Mouse (Mus musculus): ENCODE data around the gene Psmd2. TPM values are rescaled to one million over a fixed set of nuclear protein-coding genes. Genes with fewer than 3 reads are reported as not detected.
"Not testable (repeated sequence)": the region's sequence is repeated elsewhere in the genome, so short reads cannot be mapped to it uniquely, and the experiment has no call there.

Psmd2 gene
- total RNA-seq, 1 experiment from 2014 or later = 155 TPM

GRCm38 (mm10) chr16:20643911-20644310, 7.5 kb upstream of the Psmd2 start:
- no peak for ATAC-seq (replicated peaks; ENCODE audit: insufficient number of reproducible peaks, low FRiP score, low TSS enrichment, poor library complexity, severe bottlenecking)

DNA sequence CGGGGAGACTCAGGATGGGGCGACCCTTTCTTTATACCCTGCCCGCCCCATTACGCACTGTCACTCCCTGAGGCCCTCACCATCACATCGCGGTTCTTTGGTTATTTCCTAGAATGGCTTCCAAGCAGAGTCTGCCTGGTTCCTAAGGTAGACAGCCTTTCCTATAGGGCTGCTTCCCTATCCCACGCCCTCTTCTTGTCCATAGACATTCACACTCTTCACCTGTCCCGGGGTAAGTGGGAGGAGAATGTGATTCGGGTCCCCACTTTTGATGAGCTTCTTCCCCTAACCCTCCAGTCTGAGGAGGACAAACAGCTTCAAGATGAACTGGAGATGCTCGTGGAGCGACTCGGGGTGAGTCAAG, 477 bp downstream of the Psmd2 start:
- no peak for ATAC-seq (replicated peaks; ENCODE audit: insufficient number of reproducible peaks, low FRiP score, low TSS enrichment, poor library complexity, severe bottlenecking)

DNA sequence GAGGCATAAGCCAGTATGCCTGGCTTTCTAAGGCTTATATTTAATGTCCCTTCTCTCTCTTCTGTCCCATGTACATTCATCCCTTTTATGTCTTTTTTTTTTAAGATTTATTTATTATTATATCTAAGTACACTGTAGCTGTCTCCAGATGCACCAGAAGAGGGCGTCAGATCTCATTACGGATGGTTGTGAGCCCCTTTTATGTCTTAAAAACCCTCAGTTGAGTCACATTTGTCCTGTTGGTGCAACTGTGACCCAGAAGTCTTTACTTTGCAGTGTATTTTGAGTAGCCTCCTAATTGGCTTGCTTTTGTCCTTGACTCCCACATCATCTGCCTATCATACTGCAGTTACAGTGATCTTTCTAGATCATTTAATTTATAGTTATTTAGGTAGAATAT, 1.9 kb downstream of the Psmd2 start:
- ATAC-seq (replicated peaks; ENCODE audit: insufficient number of reproducible peaks, low FRiP score, low TSS enrichment, poor library complexity, severe bottlenecking) = no peak

- no peak for ATAC-seq (replicated peaks; ENCODE audit: insufficient number of reproducible peaks, low FRiP score, low TSS enrichment, poor library complexity, severe bottlenecking)
Observed at GRCm38 (mm10) chr16:20657661-20658060, 6.2 kb downstream of the Psmd2 start.

- not testable (repeated sequence) for ATAC-seq (replicated peaks; ENCODE audit: insufficient number of reproducible peaks, low FRiP score, low TSS enrichment, poor library complexity, severe bottlenecking)
Observed at GRCm38 (mm10) chr16:20668013-20668412, 16.6 kb downstream of the Psmd2 start, which contains the start of gene Eif4g1. Gene Eif4g1, plus strand, starts transcription at chr16:20668313.

GRCm38 (mm10) chr16:20670291-20670690, 18.8 kb downstream of the Psmd2 start:
- ATAC-seq (replicated peaks; ENCODE audit: insufficient number of reproducible peaks, low FRiP score, low TSS enrichment, poor library complexity, severe bottlenecking) = no peak

GRCm38 (mm10) chr16:20671886-20672285, 20.4 kb downstream of the Psmd2 start:
- no peak for ATAC-seq (replicated peaks; ENCODE audit: insufficient number of reproducible peaks, low FRiP score, low TSS enrichment, poor library complexity, severe bottlenecking)

DNA sequence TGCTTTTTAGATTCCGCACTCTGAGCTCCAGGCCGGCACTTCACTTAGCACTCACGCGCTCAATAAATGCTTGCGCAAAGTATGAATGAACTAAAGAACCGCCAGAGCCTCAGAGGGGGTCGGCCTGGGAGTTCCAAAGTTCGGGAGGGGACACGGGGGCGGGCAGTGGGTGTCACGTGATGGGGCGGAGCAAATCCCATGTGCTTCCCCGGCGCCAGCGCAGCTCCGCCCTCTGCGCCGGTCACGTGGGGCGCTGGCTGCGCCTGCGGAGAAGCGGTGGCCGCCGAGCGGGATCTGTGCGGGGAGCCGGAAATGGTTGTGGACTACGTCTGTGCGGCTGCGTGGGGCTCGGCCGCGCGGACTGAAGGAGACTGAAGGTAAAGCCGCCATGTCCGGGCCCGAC, 21.0 kb downstream of the Psmd2 start:
- peak; percentile 85 for ATAC-seq (replicated peaks; ENCODE audit: insufficient number of reproducible peaks, low FRiP score, low TSS enrichment, poor library complexity, severe bottlenecking)

DNA sequence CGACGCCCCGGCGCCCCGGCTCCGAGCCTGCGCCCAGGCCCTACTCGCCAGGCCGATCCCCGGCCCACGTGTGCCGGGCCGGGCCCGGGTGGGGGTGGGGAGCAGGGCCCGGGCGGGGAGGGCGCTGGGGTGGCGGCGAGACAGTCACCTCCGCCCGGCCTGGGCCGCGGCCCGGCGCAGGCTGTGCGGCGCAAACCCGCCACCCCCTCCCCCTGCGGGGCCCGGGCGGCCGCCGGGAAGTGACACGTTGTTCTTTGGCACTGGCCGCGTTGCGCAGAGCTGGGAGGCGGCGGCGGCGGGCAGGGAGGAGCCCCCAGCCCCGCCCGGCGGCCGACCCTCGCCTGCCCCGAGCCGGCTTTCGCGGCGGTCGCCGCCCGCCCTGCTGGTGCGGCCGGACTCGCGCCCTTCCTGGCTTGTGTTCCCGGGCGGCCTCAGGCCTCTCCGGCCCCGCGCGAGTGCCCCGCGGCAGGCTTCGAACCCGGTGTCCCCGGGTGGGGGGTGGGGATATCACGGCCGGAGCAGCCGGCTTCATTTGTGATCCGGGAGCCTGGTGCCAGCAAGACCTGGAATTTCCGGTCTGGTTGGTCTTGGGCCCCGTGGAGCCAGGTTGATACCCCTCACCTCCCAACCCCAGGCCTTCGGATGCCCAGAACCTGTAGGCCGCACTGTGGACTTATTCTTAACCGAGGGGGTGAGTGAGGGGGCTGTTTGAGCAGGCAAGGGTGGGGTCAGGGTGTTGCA, 21.7 kb downstream of the Psmd2 start:
- no peak for ATAC-seq (replicated peaks; ENCODE audit: insufficient number of reproducible peaks, low FRiP score, low TSS enrichment, poor library complexity, severe bottlenecking)

DNA sequence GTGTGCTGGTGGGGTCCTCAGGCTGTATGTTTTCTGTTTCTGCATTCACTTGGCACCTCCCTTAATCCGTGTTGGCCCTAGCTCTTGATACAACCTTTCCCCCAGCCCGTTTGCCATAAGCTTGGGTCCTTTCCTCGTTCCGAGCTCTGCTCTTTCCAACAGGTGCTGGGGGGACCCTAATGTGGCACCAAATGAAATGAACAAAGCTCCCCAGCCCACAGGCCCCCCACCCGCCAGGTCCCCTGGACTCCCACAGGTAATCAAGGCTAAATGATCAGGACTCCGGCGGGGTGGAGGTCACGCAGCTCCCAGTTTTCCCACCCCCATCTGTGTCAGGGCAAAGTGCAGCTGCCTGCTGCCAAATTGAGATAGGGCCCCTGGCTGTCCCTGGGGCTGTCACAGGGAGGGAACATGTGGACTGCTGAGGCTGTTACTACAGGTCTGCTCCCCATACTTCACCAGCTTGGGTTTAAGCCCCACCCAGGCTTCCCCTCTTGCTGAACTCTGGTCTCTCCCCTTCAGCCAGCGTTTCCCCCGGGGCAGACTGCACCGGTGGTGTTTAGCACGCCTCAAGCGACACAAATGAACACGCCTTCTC, 22.4 kb downstream of the Psmd2 start:
- ATAC-seq (replicated peaks; ENCODE audit: insufficient number of reproducible peaks, low FRiP score, low TSS enrichment, poor library complexity, severe bottlenecking) = no peak

- no peak for ATAC-seq (replicated peaks; ENCODE audit: insufficient number of reproducible peaks, low FRiP score, low TSS enrichment, poor library complexity, severe bottlenecking)
Observed at GRCm38 (mm10) chr16:20675213-20675612, 23.8 kb downstream of the Psmd2 start.

DNA sequence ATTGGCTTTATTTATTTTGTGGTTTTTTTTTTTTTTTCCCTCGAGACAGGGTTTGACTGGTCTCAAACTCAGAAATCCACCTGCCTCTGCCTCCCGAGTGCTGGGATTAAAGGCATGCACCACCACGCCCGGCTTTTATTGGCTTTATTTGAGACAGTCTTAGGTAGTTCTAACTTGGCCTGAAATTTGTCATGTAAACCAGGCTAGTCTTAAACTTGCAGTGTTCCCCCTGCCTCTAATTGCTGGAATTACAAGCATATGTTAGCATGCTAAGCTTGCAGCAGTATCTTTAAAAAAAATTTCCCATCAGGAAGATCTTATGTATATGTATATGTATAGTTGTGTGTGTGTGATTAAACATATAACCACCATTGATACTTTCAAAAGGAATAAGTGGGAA, 25.2 kb downstream of the Psmd2 start:
- no peak for ATAC-seq (replicated peaks; ENCODE audit: insufficient number of reproducible peaks, low FRiP score, low TSS enrichment, poor library complexity, severe bottlenecking)

DNA sequence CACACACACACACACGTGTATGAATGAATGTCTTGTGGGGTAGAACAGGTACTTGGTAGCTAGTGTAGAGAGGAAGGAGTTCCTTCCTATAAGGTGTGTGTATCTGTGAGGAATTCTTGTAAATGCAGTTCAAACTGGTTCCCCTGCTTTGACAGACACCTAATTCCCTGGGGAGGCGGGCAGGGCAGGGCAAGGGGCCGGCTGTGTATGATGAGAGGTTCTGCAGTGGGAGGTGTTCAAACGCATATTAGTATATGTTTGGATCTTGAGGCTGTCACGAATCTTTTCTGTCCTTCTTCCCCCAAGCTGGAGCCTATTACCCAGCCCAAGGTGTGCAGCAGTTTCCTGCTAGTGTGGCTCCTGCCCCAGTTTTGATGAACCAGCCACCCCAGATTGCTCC, 25.9 kb downstream of the Psmd2 start:
- ATAC-seq (replicated peaks; ENCODE audit: insufficient number of reproducible peaks, low FRiP score, low TSS enrichment, poor library complexity, severe bottlenecking) = no peak

DNA sequence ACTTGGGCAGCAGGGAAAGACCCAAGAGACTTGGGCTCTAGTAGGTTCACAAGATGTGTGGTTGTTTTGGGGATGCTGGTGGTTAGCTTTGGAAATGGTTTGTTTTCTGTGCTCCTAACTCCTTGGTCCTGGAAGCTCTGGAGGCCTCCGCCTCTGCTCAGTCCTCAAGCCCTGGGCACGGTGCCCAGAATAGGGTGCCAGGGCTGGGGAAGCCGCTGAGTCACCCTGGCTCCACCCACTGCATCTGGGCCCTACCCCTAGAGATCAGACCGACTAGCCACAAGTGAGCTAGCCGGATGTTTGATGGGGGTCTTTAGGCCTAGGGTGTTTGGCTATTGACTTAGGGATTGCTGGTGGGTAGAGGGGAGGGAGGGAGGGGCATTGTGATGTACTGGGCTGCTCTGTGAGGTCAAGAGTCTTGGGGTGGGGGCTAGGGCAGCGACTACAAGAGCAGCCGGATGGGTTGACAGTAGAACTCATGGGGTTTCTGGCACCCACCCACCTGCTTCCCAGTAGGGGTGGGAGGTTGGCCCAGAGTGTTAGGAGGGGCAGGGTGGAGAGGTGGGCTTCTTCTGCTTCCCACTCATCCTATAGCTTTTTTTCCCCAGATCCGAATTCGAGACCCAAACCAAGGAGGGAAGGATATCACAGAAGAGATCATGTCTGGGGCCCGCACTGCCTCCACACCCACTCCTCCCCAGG, 26.7 kb downstream of the Psmd2 start:
- no peak for ATAC-seq (replicated peaks; ENCODE audit: insufficient number of reproducible peaks, low FRiP score, low TSS enrichment, poor library complexity, severe bottlenecking)

DNA sequence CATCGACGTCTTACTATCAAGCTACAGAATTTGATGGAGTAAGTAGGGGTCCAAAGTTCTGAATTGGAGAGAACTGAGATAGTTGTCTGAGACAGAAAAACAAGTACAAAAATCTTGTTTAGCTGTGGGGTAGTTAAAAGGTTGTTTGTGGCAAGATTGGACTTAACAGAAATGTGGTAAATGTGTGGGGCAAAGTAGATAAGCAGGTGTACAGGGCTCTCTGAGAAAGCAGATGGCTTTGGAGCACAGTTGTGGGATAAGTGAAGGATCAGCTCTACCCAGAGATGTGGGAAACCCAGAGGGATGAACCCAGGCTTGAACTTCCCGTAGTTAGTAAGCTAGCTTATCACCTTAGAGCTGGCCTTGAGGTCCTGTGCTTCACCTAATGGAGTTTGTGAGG, 39.3 kb downstream of the Psmd2 start:
- ATAC-seq (replicated peaks; ENCODE audit: insufficient number of reproducible peaks, low FRiP score, low TSS enrichment, poor library complexity, severe bottlenecking) = no peak

- ATAC-seq (replicated peaks; ENCODE audit: insufficient number of reproducible peaks, low FRiP score, low TSS enrichment, poor library complexity, severe bottlenecking) = no peak
Observed at GRCm38 (mm10) chr16:20691617-20692016, 40.2 kb downstream of the Psmd2 start.

GRCm38 (mm10) chr16:20692241-20692965, 41.0 kb downstream of the Psmd2 start:
- no peak for ATAC-seq (replicated peaks; ENCODE audit: insufficient number of reproducible peaks, low FRiP score, low TSS enrichment, poor library complexity, severe bottlenecking)

GRCm38 (mm10) chr16:20693111-20693701, 41.8 kb downstream of the Psmd2 start, which contains the start of gene Fam131a:
Gene Fam131a, plus strand, starts transcription at chr16:20693241.
- ATAC-seq (replicated peaks; ENCODE audit: insufficient number of reproducible peaks, low FRiP score, low TSS enrichment, poor library complexity, severe bottlenecking) = peak; percentile 74

GRCm38 (mm10) chr16:20694781-20695180, 43.3 kb downstream of the Psmd2 start:
- 0 out of 2 replicates have a peak, but pooled peaks have one; percentile 28 for ATAC-seq (replicated peaks; ENCODE audit: insufficient number of reproducible peaks, low FRiP score, low TSS enrichment, poor library complexity, severe bottlenecking)

Measured in monocyte, adult 5-6 weeks (primary cell).